Mouse (Mus musculus) kidney, embryonic 15.5 days (tissue): ENCODE data around the gene Hsd17b1. TPM values are rescaled to one million over a fixed set of nuclear protein-coding genes. Genes with fewer than 3 reads are reported as not detected.

Experiments used
- ATAC-seq: fragments of 200-750 bp; cut with Nextera tagmentation; replicated peaks from 2 replicates; pipeline ENCODE4 v1.8.0; 2017; ENCODE audit warnings: moderate TSS enrichment; ENCODE audit not compliant: low FRiP score
- H3K27ac ChIP-seq: fragments of 300-500 bp; sonication (generic); 2 replicates; pipeline ENCODE4 v1.5.1; 2015; ENCODE audit warnings: mild to moderate bottlenecking, inconsistent platforms
- H3K27me3 ChIP-seq: fragments of 300-500 bp; sonication (generic); 2 replicates; pipeline ENCODE4 v1.6.1; 2015; ENCODE audit warnings: inconsistent platforms
- H3K36me3 ChIP-seq: fragments of 300-500 bp; sonication (generic); 2 replicates; pipeline ENCODE4 v1.6.1; 2015; ENCODE audit warnings: inconsistent platforms
- H3K4me1 ChIP-seq: fragments of 300-500 bp; sonication (generic); 2 replicates; pipeline ENCODE4 v1.6.1; 2015; ENCODE audit warnings: inconsistent platforms
- H3K4me2 ChIP-seq: fragments of 300-500 bp; sonication (generic); 2 replicates; pipeline ENCODE4 v1.6.1; 2015; ENCODE audit warnings: moderate library complexity, mild to moderate bottlenecking, inconsistent platforms
- H3K4me3 ChIP-seq: fragments of 300-500 bp; sonication (generic); replicated peaks from 2 replicates; pipeline ENCODE4 v1.5.1; 2015; ENCODE audit warnings: mild to moderate bottlenecking, inconsistent platforms
- H3K9ac ChIP-seq: fragments of 300-500 bp; sonication (generic); 2 replicates; pipeline ENCODE4 v1.6.1; 2015; ENCODE audit warnings: mild to moderate bottlenecking, inconsistent platforms
- H3K9me3 ChIP-seq: fragments of 300-500 bp; sonication (generic); replicated peaks from 2 replicates; pipeline ENCODE4 v1.6.1; 2016; ENCODE audit warnings: inconsistent platforms
- WGBS: fragments of 180-500 bp; shearing (Covaris S2); methylation state at CpG from one replicate; pipeline ENCODE4 v1.1.7; 2015; ENCODE audit warnings: mixed read lengths; 5-methylcytosine and 5-hydroxymethylcytosine counted together
- polyA plus RNA-seq: library from polyadenylated mRNA; unstranded; fragments of >200 nt; fragmentation: Nextera tagmentation; extraction: Ambion mirVana; gene quantifications from 2 replicates; pipeline ENCODE4 v1.2.1, GENCODE M21; 2015

Gene Hsd17b1
- polyA plus RNA-seq: 0.19 and 0.24 TPM in 2 replicates

GRCm38 (mm10) chr11:101078121-101078520 lies at the start of gene Hsd17b1:
TSS of gene Hsd17b1 (plus strand) at chr11:101078411.
- Histone ChIP-seq H3K4me1 (peaks cover 23% of the 10 kb centered on the region), H3K4me2 (no peak within 1 kb of the TSS; the same call in 1 of the 2 replicates), H3K9me3 (no peaks in the 10 kb centered on the region), H3K4me3 (no peak within 1 kb of the TSS), H3K9ac (no peak within 1 kb of the TSS), H3K27ac (no peak within 1 kb of the TSS), H3K27me3 (peaks cover 53% of the 10 kb centered on the region), H3K36me3 (0 out of 2 replicates have a peak, but pooled peaks cover 8% of the 10 kb centered on the region)
- no peak for ATAC-seq
- 72% methylated on average over 9 of the region's 9 CpGs for WGBS

GRCm38 (mm10) chr11:101029320-101029719 lies 48.9 kb upstream of the Hsd17b1 start:
- no peak for ATAC-seq
- H3K4me3 ChIP-seq: no peak overlapping the region

GRCm38 (mm10) chr11:101030136-101030807 lies 47.9 kb upstream of the Hsd17b1 start:
- no peaks in the 10 kb centered on the region for H3K9me3 ChIP-seq
- no peak overlapping the region for H3K9ac ChIP-seq
- peaks cover 7% of the 10 kb centered on the region; the same call in 1 of the 2 replicates for H3K4me1 ChIP-seq
- 75% methylated on average over 10 of the region's 10 CpGs for WGBS
- H3K36me3 ChIP-seq: peaks cover 83% of the 10 kb centered on the region
- ATAC-seq: no peak
- no peak overlapping the region for H3K4me3 ChIP-seq
- H3K27me3 ChIP-seq: no peaks in the 10 kb centered on the region
- H3K27ac ChIP-seq: no peak overlapping the region
- no peak overlapping the region for H3K4me2 ChIP-seq

More at GRCm38 (mm10) chr11:101029320-101029719, 48.9 kb upstream of the Hsd17b1 start:
- Histone ChIP-seq H3K9ac (no peak overlapping the region), H3K9me3 (no peaks in the 10 kb centered on the region), H3K4me1 (no peaks in the 10 kb centered on the region), H3K36me3 (peaks cover 82% of the 10 kb centered on the region), H3K27me3 (no peaks in the 10 kb centered on the region), H3K27ac (no peak overlapping the region), H3K4me2 (no peak overlapping the region)
- WGBS: 88% methylated on average over 8 of the region's 8 CpGs

GRCm38 (mm10) chr11:101030808-101031156 lies 47.4 kb upstream of the Hsd17b1 start:
- Histone ChIP-seq H3K9ac (no peak overlapping the region), H3K4me2 (no peak overlapping the region), H3K27me3 (no peaks in the 10 kb centered on the region), H3K4me1 (peaks cover 8% of the 10 kb centered on the region; the same call in 1 of the 2 replicates), H3K9me3 (no peaks in the 10 kb centered on the region), H3K27ac (no peak overlapping the region), H3K4me3 (no peak overlapping the region), H3K36me3 (peaks cover 80% of the 10 kb centered on the region)
- WGBS: 86% methylated on average over 4 of the region's 4 CpGs
- ATAC-seq: no peak

- peaks cover 78% of the 10 kb centered on the region for H3K36me3 ChIP-seq
- no peak overlapping the region for H3K4me3 ChIP-seq
- H3K27me3 ChIP-seq: no peaks in the 10 kb centered on the region
- peaks cover 8% of the 10 kb centered on the region; the same call in 1 of the 2 replicates for H3K4me1 ChIP-seq
- H3K27ac ChIP-seq: no peak overlapping the region
- no peak for ATAC-seq
- H3K9ac ChIP-seq: no peak overlapping the region
- H3K4me2 ChIP-seq: no peak overlapping the region
- WGBS: 76% methylated on average over 1 of the region's 1 CpGs
- H3K9me3 ChIP-seq: no peaks in the 10 kb centered on the region
Measured at GRCm38 (mm10) chr11:101031470-101031869, 46.7 kb upstream of the Hsd17b1 start.

DNA sequence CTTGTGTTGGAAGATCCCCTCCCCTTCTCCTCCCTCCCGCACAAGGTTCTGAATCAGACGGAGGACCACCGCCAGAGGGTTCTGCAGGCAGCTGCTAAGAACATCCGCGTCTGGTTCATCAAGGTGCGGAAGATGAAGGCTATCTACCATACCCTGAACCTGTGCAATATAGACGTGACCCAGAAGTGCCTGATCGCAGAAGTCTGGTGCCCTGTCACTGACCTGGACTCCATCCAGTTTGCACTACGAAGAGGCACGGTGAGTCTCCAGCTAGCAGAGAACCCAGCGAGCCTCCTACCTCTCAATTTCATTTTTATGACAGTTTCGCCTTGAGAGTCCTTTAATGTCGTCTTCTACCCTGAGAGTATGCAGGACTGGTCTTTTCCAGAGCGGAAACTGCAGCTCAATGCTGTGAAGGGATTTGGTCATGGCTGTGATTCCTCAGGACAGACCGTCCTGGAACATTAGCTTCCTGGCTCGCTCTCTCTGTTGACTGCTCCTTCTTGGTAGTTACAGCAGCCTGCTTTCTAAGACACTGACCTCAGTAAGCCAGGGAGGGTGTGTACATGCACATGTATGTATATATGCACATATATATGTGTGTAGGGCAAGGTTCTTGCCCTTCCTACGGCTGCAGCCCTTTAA lies 44.2 kb upstream of the Hsd17b1 start:
- no peak overlapping the region for H3K4me2 ChIP-seq
- ATAC-seq: no peak
- no peak overlapping the region for H3K27ac ChIP-seq
- H3K4me1 ChIP-seq: peaks cover 8% of the 10 kb centered on the region; the same call in 1 of the 2 replicates
- H3K9ac ChIP-seq: no peak overlapping the region
- H3K4me3 ChIP-seq: no peak overlapping the region
- peaks cover 80% of the 10 kb centered on the region for H3K36me3 ChIP-seq
- H3K9me3 ChIP-seq: no peaks in the 10 kb centered on the region
- no peaks in the 10 kb centered on the region for H3K27me3 ChIP-seq
- WGBS: 92% methylated on average over 17 of the region's 17 CpGs

- no peak for ATAC-seq
- peaks cover 81% of the 10 kb centered on the region for H3K36me3 ChIP-seq
- WGBS: 82% methylated on average over 8 of the region's 8 CpGs
Measured at GRCm38 (mm10) chr11:101034614-101035327, 43.4 kb upstream of the Hsd17b1 start.

DNA sequence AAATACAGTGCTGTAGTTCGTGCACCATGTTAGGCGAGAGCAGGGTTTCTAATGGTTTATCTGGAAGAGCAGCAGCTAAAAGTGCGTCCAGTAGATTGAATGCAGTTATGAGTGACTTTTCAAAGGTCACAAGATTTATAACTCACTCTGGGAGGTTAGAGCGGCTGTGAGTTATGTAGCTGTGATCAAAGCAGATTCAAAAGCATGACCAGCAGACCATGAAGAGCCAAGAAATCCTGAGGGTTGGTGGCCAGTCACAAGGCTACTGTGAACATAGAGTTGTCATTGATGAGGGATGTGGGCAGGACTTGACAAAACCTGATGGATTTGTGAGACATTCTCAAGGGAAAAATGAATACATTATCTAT lies 42.9 kb upstream of the Hsd17b1 start:
- no peak for ATAC-seq
- Histone ChIP-seq H3K4me2 (no peak overlapping the region), H3K27me3 (no peaks in the 10 kb centered on the region), H3K9ac (no peak overlapping the region), H3K4me3 (no peak overlapping the region), H3K27ac (0 out of 2 replicates have a peak overlapping the region, but pooled peaks have one; percentile 3), H3K36me3 (peaks cover 82% of the 10 kb centered on the region), H3K4me1 (peaks cover 8% of the 10 kb centered on the region; the same call in 1 of the 2 replicates), H3K9me3 (no peaks in the 10 kb centered on the region)
- WGBS: 49% methylated on average over 4 of the region's 4 CpGs

More at GRCm38 (mm10) chr11:101034614-101035327, 43.4 kb upstream of the Hsd17b1 start:
- Histone ChIP-seq H3K27me3 (no peaks in the 10 kb centered on the region), H3K9me3 (no peaks in the 10 kb centered on the region), H3K4me3 (no peak overlapping the region), H3K27ac (0 out of 2 replicates have a peak overlapping the region, but pooled peaks have one; percentile 3), H3K4me2 (no peak overlapping the region), H3K4me1 (peaks cover 8% of the 10 kb centered on the region; the same call in 1 of the 2 replicates), H3K9ac (no peak overlapping the region)

GRCm38 (mm10) chr11:101037795-101038194 lies 40.4 kb upstream of the Hsd17b1 start:
- no peak overlapping the region for H3K9ac ChIP-seq
- WGBS: 88% methylated on average over 10 of the region's 10 CpGs
- H3K9me3 ChIP-seq: no peaks in the 10 kb centered on the region
- no peak overlapping the region for H3K4me2 ChIP-seq
- H3K36me3 ChIP-seq: peaks cover 84% of the 10 kb centered on the region
- no peaks in the 10 kb centered on the region for H3K27me3 ChIP-seq
- ATAC-seq: no peak
- H3K4me1 ChIP-seq: peaks cover 8% of the 10 kb centered on the region; the same call in 1 of the 2 replicates
- no peak overlapping the region for H3K27ac ChIP-seq
- H3K4me3 ChIP-seq: no peak overlapping the region

DNA sequence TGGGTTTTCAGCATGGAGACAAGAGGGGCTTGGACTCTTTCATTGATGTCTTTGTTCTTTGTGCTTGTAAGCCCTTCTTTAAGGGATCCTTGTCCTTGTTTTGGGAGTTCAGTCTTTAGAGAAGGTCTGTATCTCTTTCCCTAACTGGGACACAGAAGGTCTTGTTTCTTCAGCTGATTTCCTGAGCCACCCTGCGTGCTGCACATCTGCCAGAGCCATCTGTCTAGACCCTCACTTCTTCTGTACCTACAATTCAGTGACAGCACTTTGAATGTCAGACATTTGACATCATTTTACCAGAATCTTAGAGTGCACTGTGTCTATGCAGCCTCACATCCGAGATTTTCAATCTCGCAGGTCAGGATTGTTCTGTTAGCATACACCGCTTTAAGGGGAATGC lies 32.4 kb upstream of the Hsd17b1 start:
- no peak for ATAC-seq

DNA sequence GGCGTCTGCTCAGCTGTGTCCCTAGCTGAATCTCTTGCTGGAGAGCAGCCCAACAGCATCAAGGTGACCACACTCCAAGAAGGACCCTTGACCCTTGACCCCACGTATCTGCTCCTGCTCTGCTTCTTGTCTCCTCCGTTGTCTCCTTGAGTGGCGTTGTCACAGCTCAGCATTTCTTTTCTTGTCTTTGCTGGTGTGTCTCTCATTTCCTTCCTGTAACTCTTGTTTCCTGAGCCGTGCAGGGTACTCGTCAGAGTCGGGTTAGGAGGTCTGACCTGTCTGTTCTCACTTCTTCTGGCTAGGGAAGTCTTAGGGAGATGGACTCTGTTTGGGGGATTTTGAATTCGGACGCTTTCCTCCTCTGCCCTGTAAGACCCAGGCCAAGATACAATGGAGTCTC lies 31.8 kb upstream of the Hsd17b1 start:
- no peak overlapping the region for H3K4me2 ChIP-seq
- H3K9me3 ChIP-seq: no peaks in the 10 kb centered on the region

More for the DNA sequence above, 32.4 kb upstream of the Hsd17b1 start:
- no peaks in the 10 kb centered on the region for H3K4me1 ChIP-seq
- H3K9me3 ChIP-seq: no peaks in the 10 kb centered on the region
- H3K4me2 ChIP-seq: no peak overlapping the region
- no peak overlapping the region for H3K27ac ChIP-seq
- H3K9ac ChIP-seq: no peak overlapping the region
- 89% methylated on average over 4 of the region's 4 CpGs for WGBS
- no peak overlapping the region for H3K4me3 ChIP-seq
- H3K27me3 ChIP-seq: no peaks in the 10 kb centered on the region
- H3K36me3 ChIP-seq: peaks cover 83% of the 10 kb centered on the region

DNA sequence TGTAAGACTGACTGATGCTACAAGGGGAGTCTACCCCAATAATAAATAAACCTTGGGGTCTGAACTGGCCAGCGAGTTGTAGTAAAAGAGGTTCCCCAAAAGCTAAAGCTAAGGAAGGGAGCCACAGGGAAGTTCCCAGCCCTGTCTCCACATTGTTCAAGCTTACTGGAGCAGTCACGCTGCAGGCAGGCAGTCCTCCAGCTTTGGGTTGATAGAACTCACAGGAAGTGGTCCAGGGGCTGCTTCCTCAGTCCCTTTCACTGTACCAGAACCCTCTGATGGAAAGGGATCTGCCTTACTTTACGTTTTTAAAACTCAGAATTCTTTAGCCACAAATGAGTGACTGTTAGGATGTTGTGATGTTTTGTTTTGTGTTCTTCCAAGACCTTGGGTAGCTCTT lies 30.7 kb upstream of the Hsd17b1 start:
- ATAC-seq: no peak
- H3K36me3 ChIP-seq: peaks cover 74% of the 10 kb centered on the region
- no peak overlapping the region for H3K4me2 ChIP-seq
- H3K9ac ChIP-seq: no peak overlapping the region
- H3K27ac ChIP-seq: no peak overlapping the region
- no peak overlapping the region for H3K4me3 ChIP-seq
- no peaks in the 10 kb centered on the region for H3K27me3 ChIP-seq
- H3K9me3 ChIP-seq: no peaks in the 10 kb centered on the region
- 78% methylated on average over 3 of the region's 3 CpGs for WGBS
- no peaks in the 10 kb centered on the region for H3K4me1 ChIP-seq

More for the DNA sequence above, 31.8 kb upstream of the Hsd17b1 start:
- Histone ChIP-seq H3K9ac (no peak overlapping the region), H3K4me3 (no peak overlapping the region), H3K27me3 (no peaks in the 10 kb centered on the region), H3K4me1 (no peaks in the 10 kb centered on the region), H3K27ac (no peak overlapping the region), H3K36me3 (peaks cover 80% of the 10 kb centered on the region)
- ATAC-seq: no peak
- WGBS: 65% methylated on average over 9 of the region's 9 CpGs
